Mouse (Mus musculus): Measurements from ENCODE around the gene Scamp1. TPM values are rescaled to one million over a fixed set of nuclear protein-coding genes. Genes with fewer than 3 reads are reported as not detected.

Gene Scamp1
- polyA plus RNA-seq, 1 experiment from 2014 or later = 21.5 TPM

DNA sequence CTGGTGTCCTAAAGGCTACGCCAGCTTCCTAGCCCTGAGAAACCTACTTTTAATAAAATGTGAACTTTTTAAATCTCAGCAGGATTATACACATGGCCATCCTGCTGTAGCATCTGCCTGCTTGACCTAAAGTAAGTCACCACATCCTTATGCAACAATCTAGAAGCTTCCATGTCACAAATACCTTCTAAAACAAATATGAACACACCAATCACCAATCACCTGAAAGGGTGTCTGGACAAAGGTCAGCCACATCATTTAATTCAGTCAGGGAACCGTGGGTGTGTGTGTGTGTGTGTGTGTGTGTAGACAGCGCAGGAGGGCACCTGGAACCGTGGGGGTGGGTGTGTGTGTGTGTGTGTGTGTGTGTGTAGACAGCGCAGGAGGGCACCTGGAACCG is 35.5 kb downstream of the Scamp1 start:
- no peak overlapping the region for H3K4me2 ChIP-seq (ENCODE audit: low read length)
- ATAC-seq (ENCODE audit: insufficient number of reproducible peaks, insufficient read depth, low FRiP score, low read depth) = no peak
- no peaks in the 10 kb centered on the region for H3K27me3 ChIP-seq (ENCODE audit: control insufficient read depth, insufficient read depth, low read length)
- no peaks in the 10 kb centered on the region for H3K9me3 ChIP-seq (ENCODE audit: control insufficient read depth, low read length)
- no peaks in the 10 kb centered on the region for H3K4me1 ChIP-seq (ENCODE audit: control insufficient read depth in 2 of 2, insufficient read depth in 2 of 2, low read length in 2 of 2)
- H3K9ac ChIP-seq (ENCODE audit: low read length) = no peak overlapping the region
- no peak overlapping the region for H3K4me3 ChIP-seq (ENCODE audit: control insufficient read depth in 1 of 2, insufficient read depth in 1 of 2, low read depth in 1 of 2, low read length in 2 of 2)
- 94% methylated on average over 5 of the region's 6 CpGs for WGBS
- no peaks in the 10 kb centered on the region for H3K36me3 ChIP-seq (ENCODE audit: control insufficient read depth, insufficient read depth, low read length)
- H3K27ac ChIP-seq (replicated peaks in 1 of 2; ENCODE audit: control insufficient read depth in 1 of 2, insufficient read depth in 1 of 2, low read depth in 2 of 2, low read length in 2 of 2) = no peak overlapping the region

DNA sequence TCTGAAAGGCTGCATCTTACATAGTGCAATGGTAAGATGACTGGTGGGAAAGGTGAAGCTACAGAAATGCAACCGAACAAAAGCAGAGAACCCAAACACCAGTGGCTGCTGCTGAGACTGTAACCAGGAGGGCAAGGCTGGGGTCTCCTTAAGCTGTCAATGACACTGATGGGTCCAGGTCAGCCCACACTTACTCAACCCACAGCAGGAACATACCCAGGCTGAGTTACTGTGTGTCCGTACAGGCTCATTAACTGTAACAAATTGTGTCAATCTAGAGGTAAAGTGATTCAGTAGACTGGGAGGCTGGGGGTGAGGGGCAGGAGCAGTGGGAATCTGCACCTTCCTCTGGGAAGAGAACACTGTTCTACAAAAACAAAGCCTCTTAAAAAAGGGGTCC is 42.8 kb downstream of the Scamp1 start:
- no peak for ATAC-seq (ENCODE audit: insufficient number of reproducible peaks, insufficient read depth, low FRiP score, low read depth)
- Histone ChIP-seq H3K9ac (ENCODE audit: low read length) (no peak overlapping the region), H3K9me3 (ENCODE audit: control insufficient read depth, low read length) (no peaks in the 10 kb centered on the region), H3K36me3 (ENCODE audit: control insufficient read depth, insufficient read depth, low read length) (no peaks in the 10 kb centered on the region), H3K27me3 (ENCODE audit: control insufficient read depth, insufficient read depth, low read length) (no peaks in the 10 kb centered on the region), H3K4me2 (ENCODE audit: low read length) (no peak overlapping the region), H3K4me1 (ENCODE audit: control insufficient read depth in 2 of 2, insufficient read depth in 2 of 2, low read length in 2 of 2) (no peaks in the 10 kb centered on the region; a peak in 1 of 4 replicates), H3K4me3 (ENCODE audit: control insufficient read depth in 1 of 2, insufficient read depth in 1 of 2, low read depth in 1 of 2, low read length in 2 of 2) (no peak overlapping the region), H3K27ac (replicated peaks in 1 of 2; ENCODE audit: control insufficient read depth in 1 of 2, insufficient read depth in 1 of 2, low read depth in 2 of 2, low read length in 2 of 2) (no peak overlapping the region)
- 76% methylated on average over 2 of the region's 2 CpGs for WGBS

DNA sequence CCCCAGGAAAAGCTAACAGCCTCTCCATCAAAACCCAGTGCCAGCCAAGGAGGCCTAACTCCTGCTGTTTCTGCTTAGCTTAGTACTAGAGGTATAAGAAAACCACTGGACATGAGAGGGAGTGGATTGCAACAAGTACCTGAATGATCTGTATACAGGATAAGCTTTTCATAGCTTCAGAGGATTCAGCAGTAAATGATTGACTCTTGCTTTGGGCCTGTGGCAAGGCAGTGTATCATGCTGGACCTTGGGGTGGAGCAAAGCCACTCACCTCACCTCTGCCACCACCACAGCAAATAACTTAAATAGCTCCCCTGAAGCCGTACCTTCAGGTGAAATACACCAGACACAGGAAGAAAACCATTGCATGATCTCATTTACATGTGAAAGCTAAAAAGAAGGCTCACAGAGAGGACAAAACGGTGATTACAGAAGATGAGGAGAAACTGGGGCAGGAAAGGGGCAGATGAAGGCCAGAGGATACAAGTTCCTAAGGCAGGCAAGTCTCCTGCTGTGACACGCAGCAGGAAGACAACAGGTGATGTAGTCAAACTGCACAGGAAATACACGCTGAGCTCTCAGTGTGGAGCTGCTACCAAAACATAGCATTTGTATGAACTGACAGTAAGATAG is 43.6 kb downstream of the Scamp1 start:
- WGBS = 60% methylated on average over 4 of the region's 4 CpGs
- no peak overlapping the region for H3K4me2 ChIP-seq (ENCODE audit: low read length)

DNA sequence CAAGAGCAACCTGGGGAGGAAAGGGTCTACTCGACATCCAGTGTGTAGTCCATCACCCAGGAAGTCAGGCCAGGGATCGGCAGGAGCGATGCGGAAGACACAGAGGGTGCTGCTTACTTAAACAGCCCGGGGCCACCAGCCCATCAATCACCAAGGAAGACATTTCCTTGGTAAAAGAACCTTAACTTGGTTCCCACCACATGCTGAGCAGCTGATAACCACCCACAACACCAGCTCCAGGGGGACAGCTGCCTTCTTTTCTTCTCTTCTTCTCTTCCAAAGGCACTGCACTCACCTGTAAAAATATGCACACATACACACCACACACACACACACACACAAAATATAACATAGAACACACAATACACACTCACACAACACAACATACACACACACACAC is 44.8 kb downstream of the Scamp1 start:
- no peaks in the 10 kb centered on the region for H3K9me3 ChIP-seq (ENCODE audit: control insufficient read depth, low read length)
- no peak overlapping the region for H3K4me3 ChIP-seq (ENCODE audit: control insufficient read depth in 1 of 2, insufficient read depth in 1 of 2, low read depth in 1 of 2, low read length in 2 of 2)
- no peak for ATAC-seq (ENCODE audit: insufficient number of reproducible peaks, insufficient read depth, low FRiP score, low read depth)
- WGBS = 29% methylated on average over 5 of the region's 5 CpGs
- H3K4me1 ChIP-seq (ENCODE audit: control insufficient read depth in 2 of 2, insufficient read depth in 2 of 2, low read length in 2 of 2) = no peaks in the 10 kb centered on the region; a peak in 1 of 4 replicates
- H3K27ac ChIP-seq (replicated peaks in 1 of 2; ENCODE audit: control insufficient read depth in 1 of 2, insufficient read depth in 1 of 2, low read depth in 2 of 2, low read length in 2 of 2) = no peak overlapping the region
- no peaks in the 10 kb centered on the region for H3K27me3 ChIP-seq (ENCODE audit: control insufficient read depth, insufficient read depth, low read length)
- no peaks in the 10 kb centered on the region for H3K36me3 ChIP-seq (ENCODE audit: control insufficient read depth, insufficient read depth, low read length)
- no peak overlapping the region for H3K9ac ChIP-seq (ENCODE audit: low read length)
- H3K4me2 ChIP-seq (ENCODE audit: low read length) = no peak overlapping the region

More for the DNA sequence above, 43.6 kb downstream of the Scamp1 start:
- ATAC-seq (ENCODE audit: insufficient number of reproducible peaks, insufficient read depth, low FRiP score, low read depth) = no peak
- no peaks in the 10 kb centered on the region for H3K27me3 ChIP-seq (ENCODE audit: control insufficient read depth, insufficient read depth, low read length)
- H3K9ac ChIP-seq (ENCODE audit: low read length) = no peak overlapping the region
- H3K4me1 ChIP-seq (ENCODE audit: control insufficient read depth in 2 of 2, insufficient read depth in 2 of 2, low read length in 2 of 2) = no peaks in the 10 kb centered on the region; a peak in 1 of 4 replicates
- H3K36me3 ChIP-seq (ENCODE audit: control insufficient read depth, insufficient read depth, low read length) = no peaks in the 10 kb centered on the region
- H3K9me3 ChIP-seq (ENCODE audit: control insufficient read depth, low read length) = no peaks in the 10 kb centered on the region
- no peak overlapping the region for H3K27ac ChIP-seq (replicated peaks in 1 of 2; ENCODE audit: control insufficient read depth in 1 of 2, insufficient read depth in 1 of 2, low read depth in 2 of 2, low read length in 2 of 2)
- H3K4me3 ChIP-seq (ENCODE audit: control insufficient read depth in 1 of 2, insufficient read depth in 1 of 2, low read depth in 1 of 2, low read length in 2 of 2) = no peak overlapping the region

DNA sequence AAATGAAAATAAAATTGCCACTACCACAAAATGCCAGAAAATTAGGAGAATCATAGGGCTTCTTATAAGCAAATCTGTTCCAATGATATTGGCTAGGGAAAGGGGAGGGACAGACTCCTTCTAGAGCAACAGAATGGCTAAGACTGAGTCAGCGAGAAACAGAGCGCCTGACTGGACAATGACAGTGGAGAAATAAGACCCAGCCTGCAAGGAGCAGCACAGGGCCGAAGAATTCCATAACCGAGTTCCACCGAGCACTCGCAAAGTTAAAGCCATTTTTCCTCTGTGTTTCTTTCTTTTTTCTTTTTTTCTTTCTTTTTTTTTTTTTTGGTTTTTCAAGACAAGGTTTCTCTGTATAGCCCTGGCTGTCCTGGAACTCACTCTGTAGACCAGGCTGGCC is 45.5 kb downstream of the Scamp1 start:
- WGBS = 77% methylated on average over 6 of the region's 6 CpGs
- no peak overlapping the region for H3K9ac ChIP-seq (ENCODE audit: low read length)
- no peak for ATAC-seq (ENCODE audit: insufficient number of reproducible peaks, insufficient read depth, low FRiP score, low read depth)

DNA sequence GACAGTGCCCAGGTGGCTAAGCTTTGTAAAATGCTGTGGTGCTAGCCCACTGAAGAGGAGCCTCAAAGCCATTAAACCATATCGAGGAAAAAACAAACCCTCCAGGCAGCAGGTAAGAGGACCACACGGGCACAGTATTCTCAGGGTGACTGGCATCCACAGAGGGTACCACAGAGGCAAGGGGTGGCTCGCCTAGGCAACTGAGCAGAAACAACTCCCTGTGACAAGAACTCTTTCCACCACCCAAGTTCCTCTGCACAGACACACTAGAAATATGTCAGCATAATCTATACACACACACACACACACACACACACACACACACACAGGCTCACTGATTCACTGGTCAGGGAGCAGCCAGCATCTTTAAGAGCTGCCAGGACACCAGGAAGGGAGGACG is 46.2 kb downstream of the Scamp1 start:
- Histone ChIP-seq H3K27me3 (ENCODE audit: control insufficient read depth, insufficient read depth, low read length) (no peaks in the 10 kb centered on the region), H3K9ac (ENCODE audit: low read length) (no peak overlapping the region), H3K27ac (replicated peaks in 1 of 2; ENCODE audit: control insufficient read depth in 1 of 2, insufficient read depth in 1 of 2, low read depth in 2 of 2, low read length in 2 of 2) (no peak overlapping the region), H3K4me3 (ENCODE audit: control insufficient read depth in 1 of 2, insufficient read depth in 1 of 2, low read depth in 1 of 2, low read length in 2 of 2) (no peak overlapping the region), H3K4me1 (ENCODE audit: control insufficient read depth in 2 of 2, insufficient read depth in 2 of 2, low read length in 2 of 2) (no peaks in the 10 kb centered on the region; a peak in 1 of 4 replicates), H3K36me3 (ENCODE audit: control insufficient read depth, insufficient read depth, low read length) (no peaks in the 10 kb centered on the region), H3K4me2 (ENCODE audit: low read length) (no peak overlapping the region), H3K9me3 (ENCODE audit: control insufficient read depth, low read length) (no peaks in the 10 kb centered on the region)
- WGBS = 55% methylated on average over 4 of the region's 4 CpGs
- ATAC-seq (ENCODE audit: insufficient number of reproducible peaks, insufficient read depth, low FRiP score, low read depth) = no peak

More for the DNA sequence above, 45.5 kb downstream of the Scamp1 start:
- no peak overlapping the region for H3K4me3 ChIP-seq (ENCODE audit: control insufficient read depth in 1 of 2, insufficient read depth in 1 of 2, low read depth in 1 of 2, low read length in 2 of 2)
- H3K27ac ChIP-seq (replicated peaks in 1 of 2; ENCODE audit: control insufficient read depth in 1 of 2, insufficient read depth in 1 of 2, low read depth in 2 of 2, low read length in 2 of 2) = no peak overlapping the region
- H3K36me3 ChIP-seq (ENCODE audit: control insufficient read depth, insufficient read depth, low read length) = no peaks in the 10 kb centered on the region
- H3K4me2 ChIP-seq (ENCODE audit: low read length) = no peak overlapping the region
- H3K9me3 ChIP-seq (ENCODE audit: control insufficient read depth, low read length) = no peaks in the 10 kb centered on the region
- no peaks in the 10 kb centered on the region for H3K27me3 ChIP-seq (ENCODE audit: control insufficient read depth, insufficient read depth, low read length)
- no peaks in the 10 kb centered on the region; a peak in 1 of 4 replicates for H3K4me1 ChIP-seq (ENCODE audit: control insufficient read depth in 2 of 2, insufficient read depth in 2 of 2, low read length in 2 of 2)

DNA sequence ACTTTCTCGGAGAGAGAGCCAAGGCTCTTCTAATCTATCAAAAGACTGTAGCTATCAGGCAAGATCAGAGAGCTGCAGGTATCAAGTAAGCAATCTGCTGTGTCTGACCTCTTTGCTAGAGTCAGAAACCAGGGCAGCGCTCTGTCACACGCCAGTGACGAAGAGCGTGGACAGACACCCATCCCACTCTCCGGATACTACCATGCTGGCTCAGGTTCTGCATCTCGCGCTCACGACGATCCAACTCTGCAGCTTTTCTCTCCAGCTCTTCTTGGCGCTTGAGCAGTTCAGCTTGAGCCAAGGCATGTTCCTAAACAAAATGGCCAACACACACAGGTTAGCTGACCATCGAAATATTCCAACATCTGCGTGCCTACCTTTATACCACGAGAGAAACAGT is 53.8 kb downstream of the Scamp1 start:
- Histone ChIP-seq H3K36me3 (ENCODE audit: control insufficient read depth, insufficient read depth, low read length) (peaks cover 24% of the 10 kb centered on the region; the same call in 1 of the 2 replicates), H3K4me3 (ENCODE audit: control insufficient read depth in 1 of 2, insufficient read depth in 1 of 2, low read depth in 1 of 2, low read length in 2 of 2) (no peak overlapping the region), H3K9ac (ENCODE audit: low read length) (no peak overlapping the region), H3K27ac (replicated peaks in 1 of 2; ENCODE audit: control insufficient read depth in 1 of 2, insufficient read depth in 1 of 2, low read depth in 2 of 2, low read length in 2 of 2) (no peak overlapping the region), H3K9me3 (ENCODE audit: control insufficient read depth, low read length) (no peaks in the 10 kb centered on the region), H3K27me3 (ENCODE audit: control insufficient read depth, insufficient read depth, low read length) (no peaks in the 10 kb centered on the region), H3K4me1 (ENCODE audit: control insufficient read depth in 2 of 2, insufficient read depth in 2 of 2, low read length in 2 of 2) (no peaks in the 10 kb centered on the region), H3K4me2 (ENCODE audit: low read length) (no peak overlapping the region)
- no peak for ATAC-seq (ENCODE audit: insufficient number of reproducible peaks, insufficient read depth, low FRiP score, low read depth)
- WGBS = 83% methylated on average over 14 of the region's 14 CpGs

All from heart, embryonic 14.5 days (tissue).